8 mouse cellular contexts compared by ENCODE assay signal in the genomic region with DNA sequence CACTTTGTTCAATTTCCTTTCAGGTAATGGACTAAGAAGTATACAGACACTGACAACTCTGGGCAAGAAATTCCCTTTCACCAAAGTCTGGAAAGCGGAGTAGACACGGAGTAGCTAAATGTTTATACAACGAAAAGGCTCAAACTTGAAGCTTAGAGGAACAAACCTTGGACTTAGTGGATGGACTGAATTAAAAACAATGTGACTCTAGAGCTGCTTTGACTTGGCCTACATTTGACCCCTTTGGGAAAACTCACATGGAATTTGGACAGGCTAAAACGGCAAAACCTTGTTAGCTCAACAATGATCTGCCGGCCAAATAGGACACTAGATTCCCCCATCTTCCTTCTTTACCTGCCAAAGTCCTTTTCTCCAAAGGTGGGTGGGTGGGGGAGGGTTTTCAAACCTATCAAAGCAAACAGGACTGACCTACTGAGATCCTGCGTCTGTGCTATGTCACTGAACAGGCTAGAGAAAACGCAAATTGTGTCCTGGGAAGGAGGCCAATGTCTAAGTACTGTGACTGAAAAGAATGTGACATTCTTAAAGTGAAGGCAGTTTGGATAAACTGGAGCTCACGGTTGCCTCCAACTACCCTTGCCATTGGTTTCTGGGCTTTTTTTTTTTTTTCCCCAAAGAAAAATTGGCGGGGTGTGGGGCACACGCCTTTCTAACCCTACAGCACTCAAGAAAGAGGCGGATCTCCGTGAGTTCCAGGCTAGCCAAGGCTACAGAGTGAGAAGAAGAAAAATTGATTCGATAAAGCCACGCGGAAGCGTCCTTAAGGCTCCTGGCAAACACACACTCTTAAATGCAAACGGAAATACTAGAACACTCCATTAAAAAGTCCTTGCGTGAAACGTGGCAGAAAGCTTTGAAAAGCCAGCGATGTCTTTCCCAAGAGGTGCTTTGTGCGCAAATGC. TPM values are rescaled to one million over a fixed set of nuclear protein-coding genes. Genes with fewer than 3 reads are reported as not detected.
A peak's percentile ranks its signal among the peaks of the same experiment; 100 is the strongest.
DNase-seq lines count a peak whose midpoint lies in the region; ATAC-seq and TF ChIP-seq lines count a peak whose summit lies in the region.

No protein-coding gene starts in this region.

- no peak for ATAC-seq in forebrain, postnatal 0 days

- peak overlapping the region; percentile 94 for H3K4me3 ChIP-seq in testis, adult 2 months (ENCODE audit: control insufficient read depth, low read depth, low read length)
- peak overlapping the region; percentile 76 for H3K4me3 ChIP-seq in forebrain, postnatal 0 days (ENCODE audit: low read depth, low read length)

- no peaks in the 10 kb centered on the region for H3K36me3 ChIP-seq in testis, adult 2 months (ENCODE audit: control insufficient read depth, insufficient read depth, low read length)
- H3K36me3 ChIP-seq in forebrain, postnatal 0 days (ENCODE audit: insufficient read depth) = no peaks in the 10 kb centered on the region

- H3K4me1 ChIP-seq in testis, adult 2 months (ENCODE audit: control insufficient read depth, insufficient read depth, low read length) = peaks cover 15% of the 10 kb centered on the region
- H3K4me1 ChIP-seq in forebrain, postnatal 0 days (ENCODE audit: insufficient read depth) = peaks cover 7% of the 10 kb centered on the region; the same call in 1 of the 2 replicates

- TF ChIP-seq CTCF in testis, adult 2 months (IDR thresholded peaks at IDR 0.05; ENCODE audit: control insufficient read depth, insufficient read depth, insufficient replicate concordance, low read depth, low read length) = no peak
- no peak for TF ChIP-seq CTCF in forebrain, postnatal 0 days (IDR thresholded peaks at IDR 0.05; ENCODE audit: low read depth)

- TF ChIP-seq POLR2A in testis, adult 2 months (IDR thresholded peaks at IDR 0.05; ENCODE audit: control insufficient read depth, low read depth, low read length) = no peak

- WGBS in forebrain, postnatal 0 days = 15% methylated on average over 21 of the region's 21 CpGs

- DNase-seq in testis, postnatal 14 days (ENCODE audit: low spot score) = no peak
- peak; percentile 52 for DNase-seq in forebrain, postnatal 0 days
- DNase-seq in kidney, adult 9 months = peak; percentile 72
- DNase-seq in lung, postnatal 10 days = peak; percentile 76
- no peak for DNase-seq in retina, postnatal 1 day
- DNase-seq in ovary, postnatal 14 days (ENCODE audit: low spot score) = no peak
- no peak for DNase-seq in layer of hippocampus, adult 9-11 months

- H3K27ac ChIP-seq in testis, adult 2 months (ENCODE audit: control insufficient read depth, insufficient read depth, low read depth, low read length) = peak overlapping the region; percentile 93; the same call in 1 of the 2 replicates
- peak overlapping the region; percentile 65 for H3K27ac ChIP-seq in forebrain, postnatal 0 days (ENCODE audit: low read depth, low read length)

- H3K27me3 ChIP-seq in testis, adult 2 months (ENCODE audit: control insufficient read depth, insufficient read depth, low read length) = no peaks in the 10 kb centered on the region
- H3K27me3 ChIP-seq in forebrain, postnatal 0 days (ENCODE audit: insufficient read depth, low read length) = no peaks in the 10 kb centered on the region

- H3K9me3 ChIP-seq in forebrain, postnatal 0 days (ENCODE audit: low read length) = no peaks in the 10 kb centered on the region

- peak overlapping the region; percentile 80 for H3K4me2 ChIP-seq in forebrain, postnatal 0 days (ENCODE audit: low read depth)

- H3K9ac ChIP-seq in forebrain, postnatal 0 days = peak overlapping the region; percentile 54

RNA-seq across cellular contexts. Expression of a gene that starts 1.0 kb away (rescaled TPM):
- polyA plus RNA-seq in testis, adult 2 months (2012; rRNA removed) = 9.5 and 10.8 TPM in 2 replicates
- 10.0 and 14.4 TPM in 2 replicates for total RNA-seq in forebrain, postnatal 0 days (2014; rRNA removed)
- 5.6 and 6.5 TPM in 2 replicates for polyA plus RNA-seq in forebrain, postnatal 0 days (2015; fragmentation: Nextera tagmentation; extraction: Ambion mirVana)

RNA-seq across cellular contexts. Expression of a gene that starts 1.5 kb away (rescaled TPM):
- 136 and 138 TPM in 2 replicates for polyA plus RNA-seq in testis, adult 2 months (2012; rRNA removed)
- total RNA-seq in forebrain, postnatal 0 days (2014; rRNA removed) = 92.1 and 126 TPM in 2 replicates
- 114 and 141 TPM in 2 replicates for polyA plus RNA-seq in forebrain, postnatal 0 days (2015; fragmentation: Nextera tagmentation; extraction: Ambion mirVana)

Comparison
In these comparisons a context has a peak if more than half of its experiments do, and no peak if none do; other contexts are left out.
1. DNase-seq: peak in forebrain, postnatal 0 days (single experiment), kidney, adult 9 months (single experiment) and lung, postnatal 10 days (single experiment); none in testis, postnatal 14 days (single experiment), retina, postnatal 1 day (single experiment), ovary, postnatal 14 days (single experiment) and layer of hippocampus, adult 9-11 months (single experiment).